Mouse (Mus musculus) 416B (cell line): ENCODE data around the gene Cpeb1.
A peak's percentile ranks its signal among the peaks of the same experiment; 100 is the strongest.

Source experiments
- DNase-seq: peaks from one replicate; pipeline ENCODE4 v3.0.0; 2011; ENCODE audit warnings: low read depth

Gene Cpeb1

DNA sequence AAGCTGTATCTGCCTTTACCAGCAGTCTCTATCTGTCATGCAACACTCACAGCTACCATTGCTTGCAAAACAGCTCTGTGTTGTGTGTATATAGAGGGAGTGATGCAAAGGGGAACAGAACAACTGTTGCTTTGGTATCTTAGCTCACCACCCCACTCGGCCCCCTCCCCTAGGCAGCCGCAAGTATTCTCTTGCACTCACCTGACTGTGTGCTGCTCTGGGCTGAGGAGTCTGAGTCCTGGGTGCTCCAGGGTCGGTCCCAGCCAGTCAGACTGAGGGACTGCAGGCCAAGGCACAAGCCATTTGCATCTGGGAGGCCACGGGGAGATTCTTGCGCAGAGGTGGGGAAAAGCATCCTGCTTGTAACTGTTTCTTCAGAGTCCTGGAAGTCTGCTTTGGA lies 83.5 kb downstream of the Cpeb1 start:
- peak; percentile 10 for DNase-seq

- DNase-seq, result no peak
Measured at GRCm38 (mm10) chr7:81369724-81370123, 85.5 kb downstream of the Cpeb1 start.

GRCm38 (mm10) chr7:81367946-81368345 lies 87.3 kb downstream of the Cpeb1 start:
- no peak for DNase-seq

GRCm38 (mm10) chr7:81356975-81357374 lies 98.3 kb downstream of the Cpeb1 start:
- no peak for DNase-seq

- DNase-seq, result no peak
Measured at GRCm38 (mm10) chr7:81356360-81356759, 98.9 kb downstream of the Cpeb1 start.

- no peak for DNase-seq
Measured at GRCm38 (mm10) chr7:81355746-81356145, 99.5 kb downstream of the Cpeb1 start.

GRCm38 (mm10) chr7:81351826-81352225 lies 103.4 kb downstream of the Cpeb1 start:
- no peak for DNase-seq

DNA sequence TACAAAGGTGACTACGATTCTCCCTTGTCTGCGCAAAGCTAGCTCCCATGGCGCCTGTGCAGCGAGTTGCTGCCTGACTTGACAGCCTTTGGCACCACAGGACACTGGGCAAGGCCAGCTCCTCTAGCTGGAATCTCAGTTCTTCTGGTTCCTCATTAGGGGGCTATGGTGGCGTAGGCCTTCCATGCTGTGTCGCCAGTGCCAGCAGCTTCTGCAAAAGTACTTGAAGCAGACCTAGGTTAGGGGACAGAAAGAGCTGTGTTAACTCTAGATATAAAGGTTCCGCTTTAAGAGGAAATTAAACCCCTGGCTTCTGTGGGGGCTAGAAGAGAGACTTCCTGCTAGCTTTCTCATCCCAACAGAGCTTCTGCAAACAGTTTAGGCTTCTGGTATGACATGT lies 107.1 kb downstream of the Cpeb1 start:
- no peak for DNase-seq

DNA sequence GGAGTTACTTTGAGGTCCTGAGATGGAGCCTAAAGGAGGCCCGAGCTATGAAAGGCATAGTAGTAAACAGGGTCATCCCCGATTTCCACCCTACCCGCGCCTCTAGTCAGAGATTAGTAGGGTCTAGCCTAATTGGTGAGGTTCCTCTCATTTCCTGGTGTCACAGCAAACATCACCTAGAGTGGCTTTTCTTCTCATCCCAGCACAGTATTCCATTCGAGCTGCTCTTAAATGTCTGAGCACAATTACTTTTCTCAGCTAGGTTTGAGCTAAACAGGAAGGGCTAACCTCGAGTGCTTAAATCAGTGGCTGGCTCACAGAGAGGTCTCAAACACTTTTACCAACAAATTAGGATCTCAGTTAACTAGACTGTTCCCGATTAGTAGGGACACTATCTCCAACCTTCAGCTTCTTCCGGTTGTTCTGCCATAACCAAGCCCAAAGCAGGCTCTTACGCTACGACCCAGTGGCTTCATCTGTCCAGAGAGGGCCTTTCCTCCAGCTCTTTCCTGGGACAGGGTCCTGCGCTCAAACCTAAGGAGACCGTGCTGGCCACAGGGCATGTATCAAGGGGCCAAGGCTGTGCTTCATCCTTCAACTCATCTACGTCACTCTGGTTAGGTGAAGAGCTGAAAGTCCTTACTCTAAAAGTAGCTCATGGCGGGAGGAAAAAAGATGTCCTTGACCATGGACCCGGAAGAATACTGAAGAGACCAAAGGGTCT lies 109.7 kb downstream of the Cpeb1 start:
- no peak for DNase-seq

DNA sequence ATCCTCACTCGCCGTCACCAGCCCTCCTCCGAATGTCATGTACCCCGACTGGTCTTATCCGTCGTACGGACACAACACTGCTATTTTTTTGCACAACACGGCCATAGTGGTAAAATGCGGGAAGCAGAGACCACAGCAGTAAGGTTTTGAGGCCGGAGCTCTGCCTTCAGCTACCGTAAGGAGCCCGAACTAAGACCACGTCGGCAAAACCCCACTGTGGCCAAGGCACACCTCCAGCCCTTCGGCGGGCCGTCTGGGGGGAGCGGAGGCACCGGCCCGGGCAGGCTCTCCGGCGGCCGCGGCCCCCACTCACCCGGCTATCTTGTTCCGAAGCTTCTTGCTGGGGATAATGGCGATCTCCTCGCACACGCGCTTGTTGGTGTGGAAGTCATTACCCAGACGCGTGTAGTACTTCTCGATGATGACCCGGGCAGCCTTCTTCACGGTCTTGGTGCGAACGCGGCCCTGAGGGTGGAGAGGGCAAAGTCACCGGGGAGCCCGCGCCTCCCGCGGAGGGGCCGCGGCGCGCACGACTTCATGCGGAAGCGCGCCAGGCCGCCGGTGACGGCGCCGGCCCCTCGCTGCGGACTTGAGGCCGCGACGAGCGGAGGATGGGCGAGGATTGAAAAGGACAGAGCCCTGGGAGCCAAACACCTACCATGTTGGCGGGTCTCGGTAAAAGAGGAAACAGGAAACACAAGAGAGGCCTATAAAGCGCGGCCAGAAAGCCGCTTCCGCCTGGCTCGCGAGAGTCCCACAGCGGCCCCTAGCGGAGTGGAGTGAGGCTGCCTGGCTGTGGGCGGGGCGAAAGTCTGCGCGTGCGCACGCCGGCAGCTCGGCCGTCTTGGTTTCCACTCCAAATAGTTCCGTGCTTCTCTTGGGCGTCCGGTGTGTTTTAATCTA lies 110.5 kb downstream of the Cpeb1 start, which contains the start of gene Rps17:
TSS of gene Rps17 (minus strand) at position 711 of the 903 bp plus-strand sequence.
- DNase-seq, result peak; percentile 96

- peak; percentile 16 for DNase-seq
Measured at GRCm38 (mm10) chr7:81343831-81344230, 111.4 kb downstream of the Cpeb1 start.

GRCm38 (mm10) chr7:81343316-81343715 lies 111.9 kb downstream of the Cpeb1 start:
- DNase-seq, result peak; percentile 50

- DNase-seq, result no peak
Measured at GRCm38 (mm10) chr7:81342356-81343094, 112.7 kb downstream of the Cpeb1 start.

DNA sequence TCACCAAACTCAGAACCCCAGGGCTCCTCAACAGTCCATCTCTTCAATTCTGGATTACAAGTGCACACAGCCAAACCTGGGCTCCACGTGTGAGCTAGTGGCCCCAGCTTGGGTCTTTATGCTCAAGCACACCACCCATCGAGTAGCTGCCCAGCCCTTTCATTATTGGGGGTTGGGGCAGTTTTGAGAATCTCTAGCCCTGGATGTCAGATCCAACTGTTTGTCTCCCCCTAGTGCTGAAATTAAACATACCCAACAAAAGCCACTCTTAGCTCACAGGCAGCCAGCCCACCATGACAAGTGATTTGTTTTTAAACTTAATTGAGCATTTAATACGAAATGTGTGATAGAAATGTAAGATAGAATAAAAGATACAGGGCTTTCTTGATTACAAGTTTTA lies 113.7 kb downstream of the Cpeb1 start:
- peak; percentile 75 for DNase-seq

DNA sequence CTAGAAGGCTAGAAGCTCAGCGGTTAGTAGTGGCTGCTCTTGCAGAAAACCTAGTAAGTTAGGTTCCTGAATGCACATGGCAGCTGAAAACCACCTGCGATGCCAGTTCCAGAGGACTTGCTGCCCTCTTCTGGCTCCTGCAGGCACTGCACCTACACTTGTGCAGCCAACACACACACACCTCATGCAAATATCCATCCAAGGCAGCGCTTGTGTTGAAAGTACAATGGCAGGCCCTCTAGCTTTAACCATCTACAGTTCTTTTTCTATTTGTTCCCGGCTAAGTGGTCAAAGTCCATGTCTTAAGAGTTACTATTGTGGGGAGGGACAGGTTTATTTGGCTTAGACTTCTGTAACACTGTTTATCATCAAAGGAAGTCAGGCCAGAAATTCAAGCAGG lies 115.5 kb downstream of the Cpeb1 start:
- peak; percentile 80 for DNase-seq

GRCm38 (mm10) chr7:81338522-81338873 lies 116.8 kb downstream of the Cpeb1 start:
- DNase-seq, result no peak

DNA sequence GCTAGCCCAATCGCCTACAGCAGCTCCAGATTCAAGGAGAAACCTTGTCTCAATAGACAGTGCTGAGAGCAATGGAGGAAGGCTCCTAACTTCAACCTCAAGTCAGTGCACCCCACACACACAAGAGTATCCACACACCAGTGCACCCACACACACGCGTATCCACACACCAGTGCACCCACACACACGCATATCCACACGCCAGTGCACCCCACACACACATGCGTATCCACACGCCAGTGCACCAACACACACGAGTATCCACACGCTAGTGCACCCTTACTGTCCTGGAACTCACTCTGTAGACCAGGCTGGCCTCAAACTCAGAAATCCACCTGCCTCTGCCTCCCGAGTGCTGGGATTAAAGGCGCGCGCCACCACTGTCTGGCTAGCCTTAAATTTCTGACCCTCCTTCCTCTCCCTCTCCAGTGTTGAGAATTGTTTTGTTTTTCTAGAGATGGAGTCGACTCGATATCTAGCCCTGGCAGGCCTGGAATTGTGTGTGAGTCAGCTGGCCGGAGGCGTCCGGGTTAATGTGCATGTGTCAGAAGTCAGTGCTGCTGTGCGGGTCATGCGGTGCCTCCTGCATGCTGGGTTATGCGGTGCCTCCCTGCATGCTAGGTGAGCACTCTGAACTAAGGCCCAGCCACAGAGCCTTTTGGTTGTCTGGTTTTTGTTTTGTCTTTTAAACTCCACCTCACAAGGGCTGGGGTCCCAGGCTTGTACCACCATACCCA lies 117.3 kb downstream of the Cpeb1 start:
- no peak for DNase-seq

DNA sequence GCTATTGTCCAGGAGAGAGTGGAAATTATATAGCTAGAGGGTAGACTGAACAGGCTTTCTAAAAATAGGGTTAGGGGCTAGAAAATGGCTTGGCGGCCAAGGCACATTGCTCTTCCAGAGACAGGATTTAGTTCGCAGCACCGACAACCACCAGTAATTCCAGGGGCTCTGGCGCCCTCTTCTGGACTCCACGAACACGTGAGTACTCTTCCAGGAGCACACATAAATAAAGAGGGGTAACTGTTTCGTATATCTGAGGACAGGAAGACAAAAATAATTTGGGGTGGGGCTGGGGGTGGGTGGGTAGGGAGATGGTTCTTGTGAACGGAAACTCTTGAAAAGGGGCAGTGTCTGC lies 118.9 kb downstream of the Cpeb1 start:
- peak; percentile 77 for DNase-seq

DNA sequence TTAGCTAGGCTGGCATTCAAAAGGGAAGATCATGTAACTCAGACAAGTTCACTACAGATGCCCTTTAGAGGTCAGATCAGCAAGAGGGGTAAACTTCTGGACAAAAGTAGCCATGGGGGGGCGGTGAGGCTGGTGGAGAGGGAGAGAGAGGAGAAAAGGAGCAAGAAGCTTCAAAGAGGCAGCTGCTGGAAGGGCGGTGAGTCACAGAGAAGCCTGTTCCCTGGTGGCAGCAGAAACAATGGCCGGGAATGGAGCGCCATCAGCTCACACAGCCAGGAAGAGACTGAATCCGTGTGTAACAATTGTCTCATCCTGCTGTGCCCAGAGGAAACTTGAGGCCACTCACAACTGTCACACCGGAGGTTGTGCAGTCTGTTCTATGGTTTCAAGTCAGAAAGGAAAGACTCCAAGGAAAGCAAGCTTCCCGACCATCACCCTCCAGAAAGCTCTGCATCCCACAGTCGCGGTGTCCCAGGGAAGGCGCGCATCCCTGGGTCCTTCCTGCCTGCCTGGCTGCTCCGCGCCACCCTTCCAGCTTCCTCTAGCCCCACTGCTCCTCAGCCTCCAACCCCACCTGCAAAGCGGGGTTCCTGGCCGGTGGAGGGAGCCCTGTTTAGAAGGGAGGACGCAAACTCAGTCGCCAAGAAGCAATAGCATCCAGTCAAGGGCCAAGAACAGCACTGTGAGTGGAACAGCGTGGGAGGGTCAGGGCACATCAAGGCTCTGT lies 119.4 kb downstream of the Cpeb1 start:
- DNase-seq, result no peak

DNA sequence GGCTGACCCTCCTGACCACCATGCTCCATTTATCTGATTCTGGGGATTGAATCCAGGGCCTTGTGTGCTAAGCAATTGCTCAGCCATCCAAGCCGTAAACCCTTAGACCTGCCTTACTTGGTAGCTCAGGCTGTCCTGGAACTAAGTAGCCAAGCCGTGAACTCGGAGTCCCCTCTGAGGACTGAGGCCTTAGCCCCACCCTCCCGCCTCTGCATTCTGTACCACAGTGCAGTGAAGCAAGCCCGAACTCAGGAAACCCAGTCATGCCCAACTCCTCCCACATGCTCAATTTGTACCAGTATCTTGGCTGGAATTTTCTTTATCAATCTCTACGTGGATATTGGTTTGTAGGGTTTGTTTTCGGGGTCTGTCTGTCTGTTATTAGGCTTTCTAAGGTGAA lies 123.4 kb downstream of the Cpeb1 start:
- no peak for DNase-seq

DNA sequence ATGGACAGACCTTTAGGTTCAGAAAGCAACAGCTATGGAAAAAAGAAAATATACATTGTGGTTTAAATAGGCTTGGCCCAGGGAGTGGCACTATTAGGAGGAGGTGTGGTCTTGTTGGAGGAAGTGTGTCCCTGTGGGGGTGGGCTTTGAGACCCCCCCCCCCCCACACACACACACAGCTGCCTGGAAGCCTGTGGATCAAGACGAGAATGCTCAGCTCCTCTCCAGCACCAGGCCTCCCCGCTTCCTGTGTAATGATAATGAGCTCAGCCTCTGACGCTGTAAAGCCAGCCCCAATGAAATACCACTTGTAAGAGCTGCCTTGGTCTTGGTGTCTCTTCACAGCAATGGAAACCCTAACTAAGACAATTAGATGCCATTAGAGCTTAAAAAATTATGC lies 124.5 kb downstream of the Cpeb1 start:
- no peak for DNase-seq
